Mouse (Mus musculus) CH12.LX (cell line): ENCODE measurements around the gene Rxylt1. TPM values are rescaled to one million over a fixed set of nuclear protein-coding genes. Genes with fewer than 3 reads are reported as not detected.

ENCODE experiments used
- DNase-seq: peaks from one replicate; pipeline ENCODE4 v3.0.0-alpha.2; 2013; ENCODE audit errors: extremely low read depth
- H3K27ac ChIP-seq: 2 replicates; pipeline ENCODE4 v1.5.1; 2012; ENCODE audit warnings: low read depth, mild to moderate bottlenecking, control low read depth, moderate library complexity; ENCODE audit not compliant: insufficient read depth
- H3K27me3 ChIP-seq: replicated peaks from 2 replicates; pipeline ENCODE3; 2012; ENCODE audit warnings: inconsistent platforms
- H3K36me3 ChIP-seq, 2 experiments: replicated peaks in 1 of 2; 2 replicates each; pipeline versions ENCODE3 to v1.6.1; 2012; ENCODE audit warnings: inconsistent platforms in 1 of 2, low read length in 1 of 2, mild to moderate bottlenecking in 1 of 2, mixed read lengths in 1 of 2, moderate library complexity in 1 of 2; ENCODE audit not compliant: control insufficient read depth in 1 of 2, insufficient read depth in 1 of 2
- H3K4me1 ChIP-seq, 2 experiments: 2 replicates each; pipeline ENCODE4 v1.6.1; 2012; ENCODE audit warnings: inconsistent platforms in 1 of 2, moderate library complexity in 1 of 2; ENCODE audit not compliant: insufficient read depth in 2 of 2, control insufficient read depth in 1 of 2
- H3K4me2 ChIP-seq: 2 replicates; pipeline ENCODE4 v1.6.1; 2012; ENCODE audit warnings: low read depth, mild to moderate bottlenecking, control low read depth; ENCODE audit not compliant: poor library complexity, insufficient read depth, severe bottlenecking
- H3K4me3 ChIP-seq, 3 experiments: fragments of 150-350 bp in 1 of 3; sonication (generic) in 1 of 3; replicated peaks in 1 of 3; 2 replicates each; pipeline versions ENCODE3 to v1.5.1; 2011 to 2012; ENCODE audit warnings: low read depth in 2 of 3, low read length in 2 of 3, mild to moderate bottlenecking in 2 of 3, moderate library complexity in 2 of 3, control low read depth in 1 of 3, improper control_type of control experiment in 1 of 3, inconsistent platforms in 1 of 3, mixed read lengths in 1 of 3; ENCODE audit not compliant: poor library complexity in 1 of 3
- H3K79me2 ChIP-seq: replicated peaks from 2 replicates; pipeline ENCODE4 v1.6.1; 2012; ENCODE audit warnings: mild to moderate bottlenecking, moderate library complexity; ENCODE audit not compliant: control insufficient read depth, poor library complexity, insufficient read depth, severe bottlenecking; ENCODE audit errors: extremely low read depth
- H3K9ac ChIP-seq: 2 replicates; pipeline ENCODE4 v1.6.1; 2012; ENCODE audit warnings: low read depth, mild to moderate bottlenecking, control low read depth, moderate library complexity; ENCODE audit not compliant: insufficient read depth
- H3K9me3 ChIP-seq: replicated peaks from 2 replicates; pipeline ENCODE3; 2012; ENCODE audit warnings: low read length, inconsistent platforms, mixed read lengths
- CHD1 ChIP-seq: IDR thresholded peaks from 2 replicates; pipeline ENCODE4 v1.6.1; 2012; ENCODE audit warnings: low read depth, low read length, improper control_type of control experiment, inconsistent platforms
- CHD2 ChIP-seq: IDR thresholded peaks from 2 replicates; pipeline ENCODE4 v1.6.1; 2011; ENCODE audit warnings: low read length, improper control_type of control experiment
- E2F4 ChIP-seq: IDR thresholded peaks from 2 replicates; pipeline ENCODE4 v1.6.1; 2011; ENCODE audit warnings: low read depth, low read length, improper control_type of control experiment; ENCODE audit not compliant: insufficient replicate concordance
- ELF1 ChIP-seq: IDR thresholded peaks from 2 replicates; pipeline ENCODE4 v1.6.1; 2014; ENCODE audit warnings: low read depth, mild to moderate bottlenecking, inconsistent platforms, low read length, improper control_type of control experiment
- ETS1 ChIP-seq: conservative IDR thresholded peaks from 2 replicates; pipeline ENCODE4 v1.6.1; 2012; ENCODE audit warnings: low read depth, mild to moderate bottlenecking, inconsistent platforms, low read length, improper control_type of control experiment, moderate library complexity
- KAT2A ChIP-seq: IDR thresholded peaks from 2 replicates; pipeline ENCODE4 v1.6.1; 2012; ENCODE audit warnings: low read length, improper control_type of control experiment, inconsistent platforms; ENCODE audit not compliant: insufficient replicate concordance
- MAX ChIP-seq: IDR thresholded peaks from 2 replicates; pipeline ENCODE4 v1.6.1; 2011; ENCODE audit warnings: low read length, improper control_type of control experiment
- NELFE ChIP-seq: IDR thresholded peaks from 2 replicates; pipeline ENCODE4 v1.6.1; 2011; ENCODE audit warnings: low read depth, low read length, improper control_type of control experiment
- NRF1 ChIP-seq: IDR thresholded peaks from 2 replicates; pipeline ENCODE4 v1.6.1; 2014; ENCODE audit warnings: low read depth, mild to moderate bottlenecking, inconsistent platforms, low read length, improper control_type of control experiment, moderate library complexity
- POLR2A ChIP-seq: IDR thresholded peaks from 2 replicates; pipeline ENCODE4 v1.6.1; 2011; ENCODE audit warnings: low read depth, mild to moderate bottlenecking, improper control_type of control experiment, low read length
- POLR2AphosphoS2 ChIP-seq: IDR thresholded peaks from 2 replicates; pipeline ENCODE4 v1.6.1; 2011; ENCODE audit warnings: low read depth, low read length, improper control_type of control experiment
- RAD21 ChIP-seq: IDR thresholded peaks from 2 replicates; pipeline ENCODE4 v1.6.1; 2011; ENCODE audit warnings: low read depth, mild to moderate bottlenecking, low read length, improper control_type of control experiment, moderate library complexity
- SIN3A ChIP-seq: IDR thresholded peaks from 2 replicates; pipeline ENCODE4 v1.6.1; 2012; ENCODE audit warnings: low read length, improper control_type of control experiment, inconsistent platforms
- TBP ChIP-seq: conservative IDR thresholded peaks from 2 replicates; pipeline ENCODE4 v1.6.1; 2011; ENCODE audit warnings: low read depth, low read length, improper control_type of control experiment
- TCF12 ChIP-seq: IDR thresholded peaks from 2 replicates; pipeline ENCODE4 v1.6.1; 2014; ENCODE audit warnings: low read depth, mild to moderate bottlenecking, inconsistent platforms, low read length, improper control_type of control experiment
- USF1 ChIP-seq: IDR thresholded peaks from 2 replicates; pipeline ENCODE4 v1.6.1; 2014; ENCODE audit warnings: low read depth, mild to moderate bottlenecking, inconsistent platforms, low read length, improper control_type of control experiment
- ZMIZ1 ChIP-seq: IDR thresholded peaks from 2 replicates; pipeline ENCODE4 v1.6.1; 2012; ENCODE audit warnings: low read depth, mild to moderate bottlenecking, inconsistent platforms, low read length, improper control_type of control experiment
- ZNF384 ChIP-seq: IDR thresholded peaks from 2 replicates; pipeline ENCODE4 v1.6.1; 2012; ENCODE audit warnings: low read depth, low read length, improper control_type of control experiment, inconsistent platforms
- dilution Hi-C: fragments of 300-500 bp; cut with MboI; formaldehyde crosslinking; loops from 2 replicates; pipeline ENCODE4 v1.14.3; 2020; ENCODE audit warnings: low sequenced_read_pairs; ENCODE audit not compliant: extremely low pct_unique_long_range_greater_than_20kb, extremely low pct_ligation_motif_present
- in situ Hi-C: fragments of 300-500 bp; cut with MboI; formaldehyde crosslinking; loops from 3 replicates; pipeline ENCODE4 v1.14.3; 2019; ENCODE audit warnings: low sequenced_read_pairs, low pct_ligation_motif_present, low pct_unique_long_range_greater_than_20kb, mixed read lengths
- polyA plus RNA-seq: library from polyadenylated mRNA; unstranded; fragments of >175 nt; gene quantifications from 2 replicates; pipeline ENCODE4 v1.2.1, GENCODE M21; 2012; ENCODE audit warnings: low read depth; ENCODE audit not compliant: insufficient read length
- total RNA-seq, 2 experiments: library from RNA; depleted of rRNA; stranded (reverse); fragments of 300-350 nt in 1 of 2; fragments of >200 nt in 1 of 2; gene quantifications; 2 replicates each; pipeline ENCODE4 v1.2.3; 2012 to 2014

Rxylt1 gene
- total and polyA plus RNA-seq, 3 experiments = 19.5 to 78.0 (median 57.4) TPM

DNA sequence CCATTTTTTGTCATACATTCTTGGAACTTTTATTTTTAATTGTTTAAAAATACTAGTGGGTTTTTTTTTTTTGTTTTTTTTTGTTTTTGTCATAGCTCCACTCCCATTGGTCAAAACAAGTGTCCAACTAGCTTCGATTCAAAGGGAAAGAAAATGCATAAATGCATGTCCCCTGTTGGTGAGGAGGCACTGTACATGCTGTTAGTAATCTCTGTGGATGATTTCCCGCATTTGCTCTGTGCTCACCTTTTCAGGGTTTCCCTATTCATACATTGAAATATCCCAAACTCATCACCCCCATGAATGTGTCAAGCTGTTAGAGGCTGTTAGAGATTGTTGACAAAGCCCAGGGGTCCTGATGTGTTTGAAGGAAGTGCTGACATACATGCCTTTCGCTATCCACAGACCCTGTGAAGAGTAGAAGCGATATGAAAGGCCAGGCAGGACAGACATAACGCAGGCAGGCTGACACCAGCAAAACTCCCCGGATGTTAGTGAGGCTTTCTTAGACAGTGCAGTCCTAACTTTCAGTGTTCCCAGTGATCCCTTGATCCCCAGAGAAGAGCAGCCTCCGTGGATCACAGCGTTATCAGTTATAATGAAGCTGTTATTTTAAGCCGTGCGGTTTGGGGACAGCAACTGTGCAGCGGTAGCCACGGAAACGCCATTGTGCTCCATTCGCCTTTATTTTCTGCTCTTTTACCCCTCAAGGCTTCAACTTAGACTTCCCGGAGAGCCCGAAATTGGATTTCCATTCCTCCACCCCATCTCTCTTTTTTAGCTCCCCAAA is 23.5 kb upstream of the Rxylt1 start:
- no peaks in the 10 kb centered on the region for H3K9me3 ChIP-seq
- H3K27me3 ChIP-seq = no peaks in the 10 kb centered on the region
- H3K4me2 ChIP-seq = no peak overlapping the region
- H3K36me3 ChIP-seq = no peaks in the 10 kb centered on the region
- H3K4me1 ChIP-seq = no peaks in the 10 kb centered on the region
- dilution Hi-C loops = no loop called here
- no peak overlapping the region for H3K9ac ChIP-seq
- DNase-seq = no peak
- in situ Hi-C loops = no loop called here
- TF ChIP-seq ETS1 (no peak), ELF1 (no peak), ZNF384 (no peak), POLR2A (no peak), TBP (no peak), USF1 (no peak), TCF12 (no peak), KAT2A (no peak), NRF1 (no peak), RAD21 (no peak), MAX (no peak), E2F4 (no peak), CHD1 (no peak), POLR2AphosphoS2 (no peak), NELFE (no peak), CHD2 (no peak), SIN3A (no peak), ZMIZ1 (no peak)
- no peaks in the 10 kb centered on the region for H3K79me2 ChIP-seq
- no peak overlapping the region for H3K27ac ChIP-seq
- H3K4me3 ChIP-seq = no peak overlapping the region

DNA sequence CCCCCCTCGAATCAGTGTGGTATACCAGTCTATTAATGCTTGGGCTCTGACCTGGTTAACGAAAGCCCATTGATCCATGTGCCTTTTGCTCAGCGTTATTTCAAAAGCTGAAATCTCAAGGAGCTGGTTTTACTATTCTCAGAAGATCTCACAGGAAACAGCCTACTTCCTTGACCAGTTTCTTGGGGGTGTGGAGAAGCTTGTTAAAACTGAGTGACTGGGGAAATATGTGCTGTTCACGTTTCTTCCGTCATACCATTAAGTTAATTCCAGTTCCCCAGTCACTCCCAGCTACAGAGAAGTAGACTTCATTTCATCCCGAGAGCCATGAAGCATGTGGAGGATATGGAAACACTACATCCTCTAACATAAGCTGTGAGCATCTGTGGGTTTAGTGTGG is 22.3 kb upstream of the Rxylt1 start:
- no peaks in the 10 kb centered on the region for H3K9me3 ChIP-seq
- H3K4me2 ChIP-seq = no peak overlapping the region
- H3K4me1 ChIP-seq = no peaks in the 10 kb centered on the region
- no peak overlapping the region for H3K9ac ChIP-seq
- no peak overlapping the region for H3K4me3 ChIP-seq
- in situ Hi-C loops = no loop called here
- dilution Hi-C loops = no loop called here
- H3K79me2 ChIP-seq = no peaks in the 10 kb centered on the region
- no peak for DNase-seq
- H3K27ac ChIP-seq = no peak overlapping the region
- TF ChIP-seq CHD2 (no peak), NELFE (no peak), MAX (no peak)
- no peaks in the 10 kb centered on the region for H3K27me3 ChIP-seq
- H3K36me3 ChIP-seq = no peaks in the 10 kb centered on the region
